8 mouse cellular contexts compared by ENCODE assay signal in genomic region chr2:153741437-153742065, GRCm38 (mm10). TPM values are rescaled to one million over a fixed set of nuclear protein-coding genes. Genes with fewer than 3 reads are reported as not detected.
DNase-seq lines count a peak whose midpoint lies in the region; ATAC-seq lines count a peak whose summit lies in the region.

No protein-coding gene starts in this region.

- DNase-seq in cerebellum, postnatal 25 days: no peak
- peak; percentile 19 to 41 for DNase-seq in right cerebral cortex, adult 2 months (ENCODE audit: low spot score in 2 of 2)
- DNase-seq in right cerebral cortex, adult 18-20 months: no peak
- no peak for DNase-seq in forebrain, embryonic 11.5 days (ENCODE audit: low spot score)
- peak; percentile 92 for DNase-seq in kidney, postnatal 10 days
- DNase-seq in lung, postnatal 4 days: peak; percentile 88 to 91
- DNase-seq in testis, postnatal 14 days (ENCODE audit: low spot score): peak; percentile 88

- peaks cover 15% of the 10 kb centered on the region for H3K4me1 ChIP-seq in forebrain, embryonic 11.5 days (replicated peaks; ENCODE audit: control insufficient read depth, insufficient read depth, low read length)

- H3K9ac ChIP-seq in forebrain, embryonic 11.5 days (ENCODE audit: low read length): peak overlapping the region; percentile 89

- peak overlapping the region; percentile 83 for H3K4me3 ChIP-seq in forebrain, embryonic 11.5 days (ENCODE audit: low read depth, low read length)

- no peaks in the 10 kb centered on the region for H3K36me3 ChIP-seq in forebrain, embryonic 11.5 days (ENCODE audit: control insufficient read depth, insufficient read depth, low read length)

- no peaks in the 10 kb centered on the region for H3K27me3 ChIP-seq in forebrain, embryonic 11.5 days (ENCODE audit: control insufficient read depth, insufficient read depth, low read length)

- H3K4me2 ChIP-seq in forebrain, embryonic 11.5 days (ENCODE audit: low read depth, low read length, severe bottlenecking): peak overlapping the region; percentile 72

- ATAC-seq in cerebellum, adult (ENCODE audit: insufficient number of reproducible peaks, low FRiP score, low TSS enrichment): peak; percentile 47; the same call in 1 of the 2 replicates
- peak; percentile 85 for ATAC-seq in forebrain, embryonic 11.5 days (replicated peaks; ENCODE audit: low FRiP score)

- WGBS in forebrain, embryonic 11.5 days: 2% methylated on average over 44 of the region's 56 CpGs

- peak overlapping the region; percentile 82 for H3K27ac ChIP-seq in forebrain, embryonic 11.5 days (ENCODE audit: low read depth, low read length)

- no peaks in the 10 kb centered on the region for H3K9me3 ChIP-seq in forebrain, embryonic 11.5 days (ENCODE audit: control insufficient read depth, low read length)

RNA-seq across cellular contexts. Expression of gene Mapre1, which starts 0.5 kb away (rescaled TPM):
- 313 and 357 TPM in 2 replicates for polyA plus RNA-seq in forebrain, embryonic 11.5 days (2014; fragmentation: Nextera tagmentation; extraction: Ambion mirVana)

RNA-seq across cellular contexts. Expression of gene Efcab8, which starts 38.2 kb away (rescaled TPM):
- not detected in 2 replicates for polyA plus RNA-seq in forebrain, embryonic 11.5 days (2014; fragmentation: Nextera tagmentation; extraction: Ambion mirVana)

RNA-seq across cellular contexts. Expression of gene Dnmt3c, which starts 45.1 kb away (rescaled TPM):
- polyA plus RNA-seq in forebrain, embryonic 11.5 days (2014; fragmentation: Nextera tagmentation; extraction: Ambion mirVana): not detected in 2 replicates

Comparison
In these comparisons a context has a peak if more than half of its experiments do, and no peak if none do; other contexts are left out.
1. DNase-seq: peak in right cerebral cortex, adult 2 months (2 of 2), kidney, postnatal 10 days (single experiment), lung, postnatal 4 days (2 of 2) and testis, postnatal 14 days (single experiment); none in cerebellum, postnatal 25 days (0 of 2), right cerebral cortex, adult 18-20 months (single experiment) and forebrain, embryonic 11.5 days (single experiment).